Mouse (Mus musculus) heart, adult 2 months (tissue): Measurements from ENCODE around the gene Btnl2.

Source experiments
- CTCF ChIP-seq: fragments of 200-600 bp; IDR thresholded peaks from 2 replicates; pipeline ENCODE4 v1.8.1; 2022; ENCODE audit warnings: antibody characterized with exemption, mild to moderate bottlenecking, moderate library complexity
- EP300 ChIP-seq: fragments of 200-500 bp; IDR thresholded peaks from 2 replicates; pipeline ENCODE4 v1.6.1; 2011; ENCODE audit warnings: low read depth, low read length, control low read depth; ENCODE audit not compliant: insufficient read depth
- POLR2A ChIP-seq: fragments of 200-500 bp; IDR thresholded peaks from 2 replicates; pipeline ENCODE4 v1.6.1; 2011; ENCODE audit warnings: mild to moderate bottlenecking, low read depth, low read length, control low read depth; ENCODE audit not compliant: insufficient read depth

DNA sequence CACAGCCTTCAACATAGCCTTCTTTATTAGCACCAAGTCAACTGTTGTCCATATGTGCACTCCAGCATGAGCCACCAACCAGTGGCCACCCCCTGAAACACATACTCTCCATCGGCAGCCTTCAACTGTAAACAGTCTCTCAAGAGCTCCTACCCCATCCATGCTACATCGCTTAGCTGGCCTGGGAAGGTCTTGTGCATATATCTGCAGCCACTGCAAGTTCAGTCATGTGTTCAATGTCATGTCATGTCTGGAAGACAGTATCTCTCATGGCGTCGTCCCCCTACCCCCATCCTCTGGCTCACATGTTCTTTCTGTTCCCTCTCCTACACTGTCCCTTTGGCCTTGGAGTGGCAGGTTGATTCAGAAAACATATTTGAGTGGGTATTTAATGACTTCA lies 9.7 kb upstream of the Btnl2 start:
- TF ChIP-seq POLR2A (no peak), CTCF (no peak), EP300 (no peak)
